Mouse (Mus musculus) liver, embryonic 16.5 days (tissue): Measurements from ENCODE around the gene Gm21882. TPM values are rescaled to one million over a fixed set of nuclear protein-coding genes. Genes with fewer than 3 reads are reported as not detected.
"Not testable (repeated sequence)": the region's sequence is repeated elsewhere in the genome, so short reads cannot be mapped to it uniquely, and the experiment has no call there.

Source experiments
- ATAC-seq: fragments of 200-750 bp; cut with Nextera tagmentation; 2 replicates; pipeline ENCODE4 v1.8.0; 2017; ENCODE audit warnings: low read depth, mild to moderate bottlenecking, moderate number of reproducible peaks, moderate library complexity
- H3K27ac ChIP-seq: fragments of 300-500 bp; sonication (generic); 2 replicates; pipeline ENCODE4 v1.5.1; 2014; ENCODE audit warnings: mild to moderate bottlenecking, low read length
- H3K27me3 ChIP-seq: fragments of 300-500 bp; sonication (generic); 2 replicates; pipeline ENCODE4 v1.6.1; 2014; ENCODE audit warnings: low read depth, low read length, mixed read lengths; ENCODE audit not compliant: control insufficient read depth, insufficient read depth
- H3K36me3 ChIP-seq: fragments of 300-500 bp; sonication (generic); 2 replicates; pipeline ENCODE4 v1.6.1; 2014; ENCODE audit warnings: mild to moderate bottlenecking; ENCODE audit not compliant: control insufficient read depth, insufficient read depth
- H3K4me1 ChIP-seq: fragments of 300-500 bp; sonication (generic); 2 replicates; pipeline ENCODE4 v1.6.1; 2014; ENCODE audit warnings: low read depth, low read length, mixed read lengths; ENCODE audit not compliant: control insufficient read depth
- H3K4me2 ChIP-seq: fragments of 300-500 bp; sonication (generic); 2 replicates; pipeline ENCODE4 v1.6.1; 2014; ENCODE audit warnings: low read depth, low read length, mixed read lengths
- H3K4me3 ChIP-seq: fragments of 300-500 bp; sonication (generic); 2 replicates; pipeline ENCODE4 v1.5.1; 2014; ENCODE audit warnings: low read depth, mild to moderate bottlenecking, low read length
- H3K9ac ChIP-seq: fragments of 300-500 bp; sonication (generic); 2 replicates; pipeline ENCODE4 v1.6.1; 2014; ENCODE audit warnings: low read depth, low read length
- H3K9me3 ChIP-seq: fragments of 300-500 bp; sonication (generic); replicated peaks from 2 replicates; pipeline ENCODE4 v1.6.1; 2016; ENCODE audit warnings: low read length; ENCODE audit not compliant: control insufficient read depth
- WGBS: fragments of 180-500 bp; shearing (Covaris S2); extraction: QIAGEN DNeasy Blood & Tissue Kit; methylation state at CpG from one replicate; pipeline ENCODE4 v1.1.7; 2014; ENCODE audit not compliant: insufficient replicate concordance; 5-methylcytosine and 5-hydroxymethylcytosine counted together
- polyA plus RNA-seq: library from polyadenylated mRNA; unstranded; fragments of >200 nt; fragmentation: Nextera tagmentation; extraction: Ambion mirVana; gene quantifications from 2 replicates; pipeline ENCODE4 v1.2.1, GENCODE M21; 2015

The Gm21882 gene
- not detected in 2 replicates for polyA plus RNA-seq

GRCm38 (mm10) chrY:40381423-40381822 is at the start of gene Gm21882:
TSS of gene Gm21882 (minus strand) at chrY:40381523.
- not testable (repeated sequence) for H3K36me3 ChIP-seq, H3K9ac ChIP-seq
- WGBS: no CpG with 5 or more reads among the region's 1 CpGs

More at GRCm38 (mm10) chrY:40381423-40381822, at the start of gene Gm21882:
- not testable (repeated sequence) for ATAC-seq, H3K4me1 ChIP-seq, H3K4me3 ChIP-seq, H3K9me3 ChIP-seq, H3K4me2 ChIP-seq, H3K27ac ChIP-seq, H3K27me3 ChIP-seq

Other genes with a start within 250 kb of the Gm21882 start
- gene Gm21865, start 64.6 kb downstream of the Gm21882 start, polyA plus RNA-seq: not detected in 2 replicates